Mouse (Mus musculus): ENCODE measurements around the gene Svs3b.
"Not testable (repeated sequence)": the region's sequence is repeated elsewhere in the genome, so short reads cannot be mapped to it uniquely, and the experiment has no call there.

Gene Svs3b

DNA sequence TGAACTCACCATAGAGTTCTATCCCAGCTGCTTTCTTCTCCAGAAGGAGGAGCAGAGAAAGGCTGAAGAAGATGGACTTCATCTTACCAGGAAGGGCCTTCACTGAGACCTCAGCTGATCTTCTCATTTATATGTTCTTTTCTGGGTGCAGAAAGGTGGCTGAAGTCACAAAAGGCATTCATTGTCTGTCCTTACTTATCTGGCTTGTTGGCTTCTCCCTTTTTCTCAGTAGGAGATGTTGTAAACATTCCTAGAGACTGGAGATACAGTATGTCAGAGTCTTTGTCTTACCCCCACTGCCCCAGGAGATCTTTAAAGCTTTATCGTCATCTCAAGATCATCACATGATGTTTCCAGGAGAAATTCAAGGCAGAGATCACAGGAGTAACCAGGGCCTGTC, at the start of gene Svs3b:
Svs3b (minus strand) TSS at position 101 of the 400 bp plus-strand sequence.
- not testable (repeated sequence) for DNase-seq (ENCODE audit: low spot score)

DNA sequence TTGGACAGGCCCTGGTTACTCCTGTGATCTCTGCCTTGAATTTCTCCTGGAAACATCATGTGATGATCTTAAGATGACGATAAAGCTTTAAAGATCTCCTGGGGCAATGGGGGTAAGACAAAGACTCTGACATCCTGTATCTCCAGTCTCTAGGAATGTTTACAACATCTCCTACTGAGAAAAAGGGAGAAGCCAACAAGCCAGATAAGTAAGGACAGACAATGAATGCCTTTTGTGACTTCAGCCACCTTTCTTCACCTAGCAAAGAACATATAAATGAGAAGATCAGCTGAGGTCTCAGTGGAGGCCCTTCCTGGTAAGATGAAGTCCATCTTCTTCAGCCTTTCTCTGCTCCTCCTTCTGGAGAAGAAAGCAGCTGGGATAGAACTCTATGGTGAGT, 32.5 kb upstream of the Svs3b start, which contains the start of gene Svs3a:
Svs3a (plus strand) TSS at position 301 of the 400 bp plus-strand sequence.
- not testable (repeated sequence) for DNase-seq (ENCODE audit: low spot score)

DNA sequence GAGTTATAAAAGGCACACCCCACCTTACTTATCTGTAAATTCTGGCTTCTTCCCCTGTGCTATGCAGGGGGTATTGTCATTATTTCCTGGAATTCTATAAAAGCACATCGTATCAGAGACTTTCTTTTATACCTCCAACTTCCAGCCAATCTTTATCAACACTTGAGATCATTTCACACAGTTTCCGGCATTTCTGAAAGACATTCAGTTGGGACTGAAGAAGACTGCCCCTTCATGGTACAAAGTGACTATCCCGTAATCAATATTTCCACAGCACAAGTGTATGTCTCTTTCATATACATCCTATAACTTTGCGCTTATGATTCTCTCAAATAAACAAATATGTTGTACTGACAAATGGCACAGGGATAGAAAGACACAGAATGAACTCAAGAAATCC, 21.9 kb upstream of the Svs3b start, which contains the start of gene Svs4:
Svs4 (minus strand) TSS at position 101 of the 400 bp plus-strand sequence.
- DNase-seq (ENCODE audit: low spot score): no peak

DNA sequence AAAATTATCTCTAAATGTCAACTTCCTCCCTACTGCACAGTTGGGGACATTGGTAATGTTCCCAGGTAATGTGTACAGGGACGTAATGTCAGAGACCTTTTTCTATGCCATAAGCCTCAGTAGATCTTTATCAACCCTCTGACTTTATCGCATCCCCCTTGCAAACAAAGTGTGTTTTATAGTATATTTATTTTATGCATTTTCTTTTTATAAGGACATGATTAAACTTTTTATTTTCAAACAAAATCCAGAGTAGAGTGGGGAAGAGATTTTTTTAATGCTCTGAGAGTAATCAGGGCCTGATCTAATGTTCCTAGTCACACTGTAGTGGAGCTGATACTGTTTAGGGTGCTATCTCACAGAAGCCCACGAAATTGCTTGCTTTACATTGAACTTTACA, 18.1 kb downstream of the Svs3b start, which contains the start of gene Svs2:
Svs2 (minus strand) TSS at position 101 of the 400 bp plus-strand sequence.
- no peak for DNase-seq (ENCODE audit: low spot score)

DNA sequence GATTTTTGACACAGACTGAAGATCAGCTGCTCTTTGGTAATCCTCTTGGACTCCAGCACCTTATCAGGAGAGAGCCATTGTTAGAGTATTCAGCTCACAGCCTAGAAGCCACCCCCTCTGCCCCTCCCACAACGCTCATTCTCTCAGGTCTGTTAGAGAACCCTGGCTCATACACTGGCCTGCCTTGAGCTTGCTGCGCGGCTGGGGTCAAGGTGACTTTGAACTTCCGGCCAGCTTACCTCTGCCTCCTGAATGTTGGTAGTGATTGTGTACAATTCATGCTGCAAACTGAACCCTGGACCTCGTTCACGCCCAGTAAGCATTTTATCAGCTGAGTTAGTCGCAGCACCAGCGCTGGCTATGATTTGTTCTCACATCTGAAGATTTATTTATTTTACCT, 23.8 kb downstream of the Svs3b start:
- no peak for DNase-seq (ENCODE audit: low spot score)

- no peak for DNase-seq (ENCODE audit: low spot score)
These were observed 27.9 kb downstream of the Svs3b start for GRCm38 (mm10) chr2:164228361-164229070.

- DNase-seq (ENCODE audit: low spot score): no peak
These were observed 34.9 kb downstream of the Svs3b start, which contains the start of gene Wfdc15b for GRCm38 (mm10) chr2:164221522-164221921. TSS of gene Wfdc15b (minus strand) at chr2:164221660.

GRCm38 (mm10) chr2:164219295-164219694, 37.1 kb downstream of the Svs3b start:
- DNase-seq (ENCODE audit: low spot score): no peak

- no peak for DNase-seq (ENCODE audit: low spot score)
These were observed 43.7 kb downstream of the Svs3b start for GRCm38 (mm10) chr2:164212711-164213110.

DNA sequence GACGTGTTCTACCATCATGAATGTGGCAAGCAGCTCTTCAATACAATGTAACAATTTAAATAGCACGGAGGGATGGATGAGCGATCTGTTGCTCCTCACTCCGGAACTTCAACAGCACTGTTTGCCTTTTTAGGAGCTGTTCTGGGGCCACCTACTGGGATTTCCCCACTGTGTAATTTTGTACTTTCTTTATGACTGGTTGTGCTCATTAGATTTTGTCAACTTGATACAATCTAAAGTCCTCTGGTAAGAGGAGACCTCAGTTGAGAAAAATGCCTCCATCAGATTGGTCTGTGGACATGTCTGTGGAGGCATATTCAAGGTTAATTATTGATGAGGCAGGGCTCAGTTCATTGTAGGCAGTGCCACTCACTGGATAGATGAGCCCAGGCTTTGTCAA, 45.5 kb downstream of the Svs3b start:
- DNase-seq (ENCODE audit: low spot score): no peak

DNA sequence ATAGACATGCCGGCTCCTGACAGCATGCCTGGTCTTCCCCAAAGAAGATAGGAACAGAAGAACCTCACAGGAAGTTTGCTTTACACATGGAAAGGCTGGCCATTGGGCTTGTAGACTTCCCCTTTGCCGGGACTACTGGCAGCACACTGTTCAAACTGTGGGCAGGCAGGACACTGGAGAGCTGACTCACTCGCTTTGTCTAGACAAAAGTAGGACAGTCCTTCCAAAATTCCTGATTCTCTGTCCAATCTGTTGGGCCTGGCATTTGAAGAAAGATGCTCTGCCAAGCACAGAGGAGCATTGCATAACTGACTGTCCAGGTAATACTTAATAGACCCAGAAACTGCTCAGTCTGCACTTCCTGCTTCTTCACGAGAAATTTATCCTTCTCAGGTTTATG, 49.8 kb downstream of the Svs3b start:
- DNase-seq (ENCODE audit: low spot score): no peak

- DNase-seq (ENCODE audit: low spot score): not testable (repeated sequence)
These were observed 50.4 kb downstream of the Svs3b start for GRCm38 (mm10) chr2:164206011-164206410.

Data from layer of hippocampus, adult 9-10 months (tissue).